Mouse (Mus musculus) MEL (cell line): ENCODE measurements around the gene Rassf8.

Experiments used
- JUND ChIP-seq: IDR thresholded peaks from 2 replicates; pipeline ENCODE4 v1.6.1; 2011; ENCODE audit warnings: low read depth, mild to moderate bottlenecking, improper control_type of control experiment, low read length
- MAFK ChIP-seq: IDR thresholded peaks from 2 replicates; pipeline ENCODE4 v1.6.1; 2011; ENCODE audit warnings: low read depth, mild to moderate bottlenecking, low read length, improper control_type of control experiment, borderline replicate concordance
- POLR2A ChIP-seq, 2 experiments: IDR thresholded peaks; 2 replicates each; pipeline ENCODE4 v1.6.1; 2011 to 2012; ENCODE audit warnings: low read length in 2 of 2, mild to moderate bottlenecking in 2 of 2, control low read depth in 1 of 2, improper control_type of control experiment in 1 of 2, low read depth in 1 of 2, moderate library complexity in 1 of 2; ENCODE audit not compliant: control insufficient read depth in 1 of 2, insufficient read depth in 1 of 2, poor library complexity in 1 of 2

DNA sequence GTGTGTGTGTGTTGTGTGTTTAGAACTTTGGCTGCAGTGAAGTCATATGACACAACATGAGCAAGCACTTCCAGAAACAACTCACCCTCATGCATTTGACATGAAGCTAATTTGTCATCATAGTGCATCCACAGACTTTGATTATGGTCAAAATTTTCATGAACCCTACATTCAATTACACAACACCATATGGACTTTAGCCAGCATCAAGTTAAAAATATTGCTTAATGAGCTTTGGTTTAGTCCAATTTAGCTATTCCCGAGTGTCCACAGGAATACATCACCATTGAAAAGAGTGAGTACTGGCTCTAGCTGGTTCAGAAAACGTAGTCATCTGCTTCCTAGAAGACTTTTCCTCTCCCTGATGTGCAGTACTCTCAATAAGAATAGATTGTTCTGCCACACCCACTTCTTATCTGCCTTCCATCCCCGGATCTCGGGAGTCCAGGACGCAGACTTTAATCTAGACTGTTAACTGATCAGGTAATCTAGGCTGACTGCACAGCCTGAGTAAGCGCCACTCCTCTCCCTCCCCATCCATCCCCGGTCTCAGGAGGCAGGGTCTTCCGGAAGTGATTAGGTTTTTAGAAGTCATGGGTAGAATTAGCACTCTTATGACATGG lies 33.7 kb downstream of the Rassf8 start:
- TF ChIP-seq JUND (no peak), MAFK (no peak), POLR2A (IDR thresholded peaks at IDR 0.05; ENCODE audit: control insufficient read depth in 1 of 2, insufficient read depth in 1 of 2, low read depth in 1 of 2, low read length in 2 of 2, poor library complexity in 1 of 2) (no peak)
